Mouse (Mus musculus): ENCODE data around the gene Tagln2.

The Tagln2 gene

DNA sequence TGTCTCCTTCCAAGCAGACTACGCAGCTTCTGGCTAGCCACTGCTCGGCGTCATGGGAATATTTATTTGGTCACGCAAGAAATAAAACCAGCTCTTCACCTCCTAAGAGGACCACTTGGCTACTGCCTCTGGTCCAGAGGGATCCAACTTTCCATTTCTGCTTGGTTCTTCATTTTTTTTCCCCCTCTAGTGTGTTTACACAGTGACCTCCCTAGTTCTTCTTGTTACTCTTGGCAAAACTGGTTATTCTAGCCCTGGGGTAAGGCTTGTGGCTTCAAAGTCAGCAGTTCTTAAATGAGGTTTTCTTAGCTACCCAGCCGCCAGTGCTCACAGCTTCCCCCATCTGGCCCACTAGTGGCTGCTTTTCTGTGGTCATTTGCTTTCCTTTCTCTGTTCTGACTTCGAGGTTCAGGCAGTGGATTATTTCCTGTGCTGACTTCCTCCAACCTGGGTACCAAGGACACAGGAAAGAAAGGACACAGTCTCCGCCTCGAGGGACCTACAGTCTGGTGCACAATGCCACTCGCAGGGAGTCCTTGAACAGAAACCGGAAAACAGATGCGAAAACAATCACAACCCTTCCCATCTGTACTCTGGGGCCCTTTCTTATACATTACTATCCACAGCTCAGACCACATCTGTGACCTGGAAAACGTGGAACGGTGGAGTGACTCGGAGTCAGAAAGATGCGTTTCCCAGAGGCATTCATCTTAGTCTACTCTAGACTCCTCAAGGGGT, 25.3 kb downstream of the Tagln2 start:
- TF ChIP-seq GATA4 (IDR thresholded peaks at IDR 0.05; ENCODE audit: insufficient replicate concordance, low read length): peak; percentile 56; the same call in 1 of the 2 replicates

GRCm38 (mm10) chr1:172525971-172526370, 26.1 kb downstream of the Tagln2 start:
- TF ChIP-seq GATA4 (IDR thresholded peaks at IDR 0.05; ENCODE audit: insufficient replicate concordance, low read length): no peak

DNA sequence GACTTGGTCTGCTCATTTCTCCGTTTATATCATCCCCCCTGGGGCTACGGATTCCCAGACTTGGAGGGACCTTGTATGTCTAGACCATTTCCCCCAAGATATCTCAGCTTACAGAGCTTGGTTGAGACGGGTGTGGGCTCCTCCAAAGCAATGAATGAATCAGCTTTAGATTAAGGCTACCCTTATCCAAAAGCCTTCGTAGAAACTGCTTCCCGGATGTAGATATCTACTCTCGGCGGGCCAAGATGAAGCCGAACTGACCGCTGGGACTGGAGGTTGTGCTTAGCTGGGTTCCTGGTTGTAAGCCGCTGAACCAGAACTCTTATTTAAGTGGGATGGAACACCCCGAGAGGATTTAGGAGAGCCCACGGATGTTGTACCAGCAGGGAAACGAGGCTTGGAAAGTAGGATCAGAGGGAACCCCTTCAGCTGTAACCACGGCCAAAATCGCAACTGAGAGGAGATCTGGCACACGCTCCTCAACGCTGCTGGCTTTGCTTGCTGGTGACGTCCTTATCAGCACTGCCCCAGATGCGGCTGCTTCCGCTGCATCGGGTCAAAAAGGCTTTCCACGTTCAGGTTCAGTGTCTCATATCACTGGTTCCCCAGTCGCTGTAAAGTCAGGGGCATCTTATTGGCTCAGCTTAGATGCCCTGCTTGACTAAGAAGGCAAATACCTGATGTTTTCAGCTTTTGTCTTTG, 26.7 kb downstream of the Tagln2 start:
- TF ChIP-seq GATA4 (IDR thresholded peaks at IDR 0.05; ENCODE audit: insufficient replicate concordance, low read length): peak; percentile 93

DNA sequence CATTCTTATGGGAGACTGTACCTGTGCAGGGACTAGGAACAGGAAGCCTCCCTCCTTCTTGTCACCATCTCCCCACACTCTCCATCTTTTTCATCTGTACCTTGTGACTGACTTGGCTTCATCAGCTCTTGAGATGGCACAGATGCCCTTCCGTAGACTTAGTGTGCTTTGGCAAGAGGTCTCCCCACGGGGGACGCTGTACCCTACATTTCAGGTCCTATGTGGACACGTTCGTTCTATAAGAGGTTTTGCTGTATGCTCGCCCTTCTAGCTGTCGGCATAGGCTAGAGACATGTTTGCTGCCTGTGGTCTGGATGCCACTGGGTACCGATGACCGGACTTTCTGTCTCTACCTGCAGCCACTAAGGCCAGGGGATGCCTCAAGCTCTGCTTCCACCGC, 27.6 kb downstream of the Tagln2 start:
- no peak for TF ChIP-seq GATA4 (IDR thresholded peaks at IDR 0.05; ENCODE audit: insufficient replicate concordance, low read length)

DNA sequence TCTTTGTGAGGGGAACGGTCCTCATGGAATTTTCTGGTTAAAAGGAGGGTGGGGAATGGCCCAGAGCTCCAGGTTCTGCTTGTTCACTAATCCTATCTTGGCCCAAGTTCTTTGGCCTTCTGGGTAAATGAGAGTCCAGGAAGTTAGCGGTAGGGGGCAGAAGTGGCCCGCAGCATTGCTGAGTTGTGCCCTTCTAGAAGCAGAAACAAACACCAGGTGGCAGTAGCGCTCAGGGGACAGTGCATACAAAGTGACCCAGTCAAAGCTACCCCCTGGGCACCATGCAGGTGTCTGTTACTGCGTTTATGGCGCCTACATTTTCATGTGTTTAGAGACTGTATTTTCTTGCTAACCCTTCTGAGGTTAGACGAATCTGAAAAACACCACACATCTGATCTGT, 28.9 kb downstream of the Tagln2 start:
- TF ChIP-seq GATA4 (IDR thresholded peaks at IDR 0.05; ENCODE audit: insufficient replicate concordance, low read length): no peak; the same call in 1 of the 2 replicates

GRCm38 (mm10) chr1:172530544-172531220, 30.8 kb downstream of the Tagln2 start:
- TF ChIP-seq GATA4 (IDR thresholded peaks at IDR 0.05; ENCODE audit: insufficient replicate concordance, low read length): no peak

DNA sequence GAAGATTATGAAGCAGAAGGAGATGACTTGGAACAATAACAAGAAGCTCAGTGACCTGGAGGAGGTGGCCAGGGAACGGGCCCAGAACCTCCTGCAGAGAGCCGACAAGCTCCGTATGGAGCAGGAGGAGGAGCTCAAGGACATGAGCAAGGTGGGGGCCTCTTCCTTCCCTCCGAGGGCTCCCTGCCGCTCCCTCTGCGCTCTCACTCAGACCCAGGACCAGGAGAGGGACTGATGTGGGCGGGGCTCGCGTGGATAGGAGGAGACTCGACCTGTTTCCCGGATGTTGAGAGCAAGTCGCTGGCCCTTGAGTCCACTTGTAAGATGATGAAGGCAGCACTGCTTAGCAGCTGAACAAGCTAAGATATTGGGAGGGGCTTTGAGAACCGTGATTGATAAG, 32.7 kb downstream of the Tagln2 start:
- TF ChIP-seq GATA4 (IDR thresholded peaks at IDR 0.05; ENCODE audit: insufficient replicate concordance, low read length): no peak

DNA sequence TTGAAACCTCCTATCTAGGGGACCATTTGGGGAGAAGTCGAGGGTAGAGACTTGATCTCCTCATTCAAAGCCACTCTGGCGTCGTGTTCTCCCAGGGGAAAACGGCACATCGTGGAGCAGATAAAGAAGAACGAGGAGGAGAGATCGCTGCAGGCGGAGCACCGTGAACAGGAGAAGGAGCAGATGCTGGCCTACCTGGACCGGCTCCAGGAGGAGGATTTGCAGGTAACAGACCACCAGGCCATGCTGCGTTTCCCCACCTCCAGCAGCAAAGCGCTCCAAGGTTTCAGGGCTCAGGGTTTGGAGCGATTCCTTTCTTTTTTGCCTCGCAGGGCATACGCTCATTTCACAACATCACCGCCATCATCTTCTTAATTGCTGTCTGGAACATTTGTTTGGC, 35.3 kb downstream of the Tagln2 start:
- no peak for TF ChIP-seq GATA4 (IDR thresholded peaks at IDR 0.05; ENCODE audit: insufficient replicate concordance, low read length)

DNA sequence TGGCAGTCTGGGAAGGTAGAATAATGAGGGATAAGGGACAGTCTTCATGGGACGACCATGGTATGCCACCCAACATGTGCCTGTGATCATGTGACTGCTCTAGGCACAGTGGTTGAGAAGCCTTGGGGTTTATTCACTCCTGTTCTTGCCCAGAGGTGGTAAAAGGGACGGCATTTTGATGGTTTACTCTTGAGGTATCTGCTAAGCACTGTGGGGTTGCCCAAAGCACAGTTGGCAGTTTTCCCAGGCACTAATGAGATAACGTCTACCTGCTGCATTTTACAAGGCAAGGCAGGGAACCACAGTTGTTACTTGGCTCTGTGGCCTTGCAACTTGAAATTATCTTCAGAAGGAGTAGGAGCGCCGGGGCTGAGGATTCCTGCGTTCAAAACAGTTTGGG, 40.0 kb downstream of the Tagln2 start:
- no peak for TF ChIP-seq GATA4 (IDR thresholded peaks at IDR 0.05; ENCODE audit: insufficient replicate concordance, low read length)

DNA sequence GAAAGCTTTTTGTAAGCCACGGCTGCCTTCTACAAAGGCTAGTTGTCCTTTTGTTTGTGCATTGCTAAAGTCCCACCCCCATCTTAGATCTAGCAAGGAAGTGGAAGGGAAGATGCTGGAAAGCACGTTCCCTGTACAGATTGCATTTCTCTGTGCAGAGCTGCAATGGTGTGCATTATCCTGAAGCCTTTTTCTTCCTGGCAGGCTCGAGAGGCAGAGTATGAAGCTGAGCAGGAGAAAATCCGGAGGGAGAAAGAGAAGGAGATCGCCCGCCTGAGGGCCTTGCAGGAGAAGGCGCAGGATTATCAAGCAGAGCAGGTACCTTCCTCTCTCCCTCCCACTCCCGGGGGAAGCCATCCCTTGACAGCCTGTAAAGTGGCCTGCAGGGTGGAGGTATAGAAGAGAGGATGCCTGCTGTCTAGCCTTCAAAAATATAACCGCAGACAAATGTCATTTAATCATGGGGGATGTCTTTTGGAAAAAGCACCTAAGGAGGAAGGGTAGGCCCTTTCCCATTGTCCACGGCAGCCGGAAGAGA, 40.5 kb downstream of the Tagln2 start:
- no peak for TF ChIP-seq GATA4 (IDR thresholded peaks at IDR 0.05; ENCODE audit: insufficient replicate concordance, low read length)

DNA sequence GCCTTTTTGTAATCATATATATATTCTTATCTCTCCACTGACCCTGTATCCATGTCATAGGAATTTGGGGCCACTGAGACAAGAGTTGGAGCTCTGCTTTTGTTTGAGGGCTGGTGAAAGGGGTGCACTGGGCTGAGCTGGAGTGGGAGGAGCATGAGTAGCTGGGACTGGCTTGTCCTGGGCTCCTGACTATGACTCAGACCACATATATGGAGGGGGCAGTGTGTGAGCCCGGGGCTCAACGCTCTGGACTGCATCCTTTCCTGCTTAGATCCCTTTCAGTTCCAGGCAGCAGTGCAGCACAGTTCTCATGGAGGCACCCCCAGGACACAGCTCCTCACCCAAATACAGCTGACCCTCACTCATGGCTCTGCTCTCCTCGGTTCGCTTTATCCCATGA, 46.2 kb downstream of the Tagln2 start:
- TF ChIP-seq GATA4 (IDR thresholded peaks at IDR 0.05; ENCODE audit: insufficient replicate concordance, low read length): no peak

DNA sequence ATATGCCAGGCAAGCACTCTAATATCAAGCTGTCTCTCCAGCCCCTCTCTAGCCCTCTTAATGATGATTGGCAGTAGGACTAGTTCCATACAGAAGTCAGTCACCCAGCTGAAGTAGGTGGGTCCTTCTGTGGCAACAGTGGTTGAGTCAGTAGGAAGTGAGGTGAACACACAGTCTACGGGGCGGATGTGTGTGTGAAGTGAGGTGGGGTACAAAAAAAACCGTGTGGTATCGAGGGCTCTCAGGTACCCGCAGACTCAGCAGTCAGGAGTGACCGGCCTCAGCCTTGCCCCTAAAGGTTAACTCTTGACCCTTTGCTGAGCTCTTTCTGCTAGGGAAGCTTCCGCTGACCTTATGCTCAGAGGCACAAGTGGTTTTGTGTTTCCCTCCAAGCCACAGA, 48.7 kb downstream of the Tagln2 start:
- TF ChIP-seq GATA4 (IDR thresholded peaks at IDR 0.05; ENCODE audit: insufficient replicate concordance, low read length): no peak

DNA sequence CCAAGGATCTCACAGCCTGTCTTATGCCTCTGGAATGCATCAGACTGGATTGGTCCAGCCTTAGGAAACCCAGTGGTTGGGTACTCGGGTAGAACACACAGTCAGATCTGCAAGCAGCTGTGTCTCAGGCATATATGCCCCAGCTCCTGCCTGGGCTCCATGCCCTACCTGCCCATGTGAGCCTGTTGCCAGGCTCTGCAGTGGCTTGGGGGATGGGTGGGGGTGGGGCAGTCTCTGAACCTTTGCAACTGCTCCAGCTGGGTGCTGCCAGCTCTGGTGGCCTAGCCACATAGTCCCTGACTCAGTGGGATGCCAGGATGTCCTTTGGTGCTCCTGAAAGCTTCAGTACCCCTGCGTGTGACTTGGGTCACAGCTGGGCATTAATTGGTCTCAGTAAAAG, 49.5 kb downstream of the Tagln2 start:
- TF ChIP-seq GATA4 (IDR thresholded peaks at IDR 0.05; ENCODE audit: insufficient replicate concordance, low read length): no peak

- no peak for TF ChIP-seq GATA4 (IDR thresholded peaks at IDR 0.05; ENCODE audit: insufficient replicate concordance, low read length)
These were observed 49.9 kb downstream of the Tagln2 start for GRCm38 (mm10) chr1:172549717-172550116.

- TF ChIP-seq GATA4 (IDR thresholded peaks at IDR 0.05; ENCODE audit: insufficient replicate concordance, low read length): no peak
These were observed 50.7 kb downstream of the Tagln2 start for GRCm38 (mm10) chr1:172550551-172550951.

GRCm38 (mm10) chr1:172551009-172551408, 51.2 kb downstream of the Tagln2 start:
- no peak for TF ChIP-seq GATA4 (IDR thresholded peaks at IDR 0.05; ENCODE audit: insufficient replicate concordance, low read length)

All from liver, adult (tissue).